Comparison of ENCODE assay signal across 9 mouse cellular contexts in the genomic region with DNA sequence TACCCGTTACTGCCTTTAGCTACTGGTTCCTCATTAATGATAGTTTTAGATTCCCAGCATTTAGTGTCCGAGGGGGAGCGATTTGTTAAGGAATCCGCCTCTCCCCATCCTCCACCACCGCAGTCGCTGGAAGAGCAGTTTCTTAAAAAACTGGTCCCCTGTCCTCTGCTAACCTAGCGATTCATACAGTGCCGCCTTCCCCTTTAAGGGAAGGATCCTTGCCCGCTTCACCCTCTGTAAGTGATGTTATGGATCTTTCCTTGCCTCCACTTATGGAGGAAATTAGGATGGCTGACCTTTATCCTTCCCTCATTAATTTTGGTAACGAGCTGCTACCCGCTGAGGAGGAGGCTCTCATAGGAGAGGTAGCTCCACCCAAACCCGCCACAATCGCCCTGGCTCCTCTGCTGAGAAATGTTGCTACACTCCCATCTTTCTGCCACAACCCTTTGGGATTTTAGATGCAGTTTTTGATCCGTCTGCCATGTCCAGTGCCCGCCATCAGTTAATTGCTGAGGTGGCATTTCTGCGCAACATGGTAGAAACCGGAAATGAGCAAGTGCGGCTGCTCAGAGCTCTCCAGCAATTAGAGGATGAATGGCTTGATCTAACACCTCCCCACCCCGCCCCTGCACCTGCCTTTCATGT. TPM values are rescaled to one million over a fixed set of nuclear protein-coding genes. Genes with fewer than 3 reads are reported as not detected.
DNase-seq lines count a peak whose midpoint lies in the region; ATAC-seq and TF ChIP-seq lines count a peak whose summit lies in the region.
"Had no signal": no experiment of that assay in that cellular context is flagged by ENCODE, and none has a peak within 500 bp of the region (broad histone marks: within the 10 kb centered on the region; RNA-seq: fewer than 3 reads in every experiment).

No protein-coding gene starts in this region.

- no peak for TF ChIP-seq CTCF in cerebellum, adult 2 months (IDR thresholded peaks at IDR 0.05; ENCODE audit: borderline replicate concordance, insufficient read depth, low read depth, low read length)
- no peak for TF ChIP-seq CTCF in hindbrain, postnatal 0 days (IDR thresholded peaks at IDR 0.05; ENCODE audit: low read depth)

- H3K36me3 ChIP-seq in hindbrain, postnatal 0 days (ENCODE audit: insufficient read depth, low read length): no peaks in the 10 kb centered on the region

- no peaks in the 10 kb centered on the region for H3K4me1 ChIP-seq in cerebellum, adult 2 months (ENCODE audit: control insufficient read depth, insufficient read depth, low read length)
- H3K4me1 ChIP-seq in hindbrain, postnatal 0 days (ENCODE audit: insufficient read depth, low read length): no peaks in the 10 kb centered on the region

- WGBS in cerebellum, adult 2 months: 1% methylated on average over 19 of the region's 19 CpGs
- under 1% methylated on average over 19 of the region's 19 CpGs for WGBS in hindbrain, postnatal 0 days

- peak; percentile 97 for ATAC-seq in frontal cortex, adult (ENCODE audit: low TSS enrichment)
- ATAC-seq in hindbrain, postnatal 0 days: peak; percentile 93

- H3K4me3 ChIP-seq in cerebellum, adult 2 months (replicated peaks; ENCODE audit: insufficient read depth, low read depth, low read length): peak overlapping the region; percentile 85
- H3K4me3 ChIP-seq in hindbrain, postnatal 0 days (ENCODE audit: low read length): peak overlapping the region; percentile 57

- H3K27ac ChIP-seq in cerebellum, adult 2 months (ENCODE audit: insufficient read depth, low read length): peak overlapping the region; percentile 91
- H3K27ac ChIP-seq in hindbrain, postnatal 0 days: peak overlapping the region; percentile 97

- H3K4me2 ChIP-seq in hindbrain, postnatal 0 days (ENCODE audit: low read depth, low read length): peak overlapping the region; percentile 86

- H3K9me3 ChIP-seq in hindbrain, postnatal 0 days (ENCODE audit: low read length): no peaks in the 10 kb centered on the region

- TF ChIP-seq POLR2A in cerebellum, adult 2 months (IDR thresholded peaks at IDR 0.05; ENCODE audit: borderline replicate concordance, insufficient read depth, low read length): peak; percentile 70; the same call in 1 of the 2 replicates

- peak overlapping the region; percentile 78 for H3K9ac ChIP-seq in hindbrain, postnatal 0 days (replicated peaks; ENCODE audit: low read length)

- H3K27me3 ChIP-seq in cerebellum, adult 2 months (ENCODE audit: control insufficient read depth, insufficient read depth, low read length): no peaks in the 10 kb centered on the region
- no peaks in the 10 kb centered on the region for H3K27me3 ChIP-seq in hindbrain, postnatal 0 days (ENCODE audit: insufficient read depth, low read length)

- DNase-seq in NIH3T3 (ENCODE audit: low read depth): peak; percentile 47
- peak; percentile 87 to 89 for DNase-seq in cerebellum, adult 2 months
- DNase-seq in hindbrain, postnatal 0 days (ENCODE audit: low spot score): peak; percentile 84
- peak; percentile 75 to 76 for DNase-seq in layer of hippocampus, postnatal 36 days
- DNase-seq in lung, postnatal 10 days: peak; percentile 41
- peak; percentile 26 for DNase-seq in ovary, postnatal 10 days (ENCODE audit: low spot score)
- peak; percentile 70 for DNase-seq in thymus, postnatal 25 days

RNA-seq across cellular contexts. Expression of a gene that starts 10.8 kb away (rescaled TPM):
- not detected in 2 replicates for polyA plus RNA-seq in cerebellum, adult 2 months (2012; rRNA removed)
- total RNA-seq in hindbrain, postnatal 0 days (2014; rRNA removed): not detected in 2 replicates
- not detected in 2 replicates for polyA plus RNA-seq in hindbrain, postnatal 0 days (2015; fragmentation: Nextera tagmentation; extraction: Ambion mirVana)
- not detected for total RNA-seq in layer of hippocampus, postnatal 36 days (2021)
- polyA plus RNA-seq: gonadal fat pad, adult 2 months had no signal

RNA-seq across cellular contexts. Expression of a gene that starts 28.9 kb away (rescaled TPM):
- polyA plus RNA-seq in cerebellum, adult 2 months (2012; rRNA removed): not detected in 2 replicates
- total RNA-seq in hindbrain, postnatal 0 days (2014; rRNA removed): not detected in 2 replicates
- polyA plus RNA-seq in hindbrain, postnatal 0 days (2015; fragmentation: Nextera tagmentation; extraction: Ambion mirVana): not detected in 2 replicates
- total RNA-seq in layer of hippocampus, postnatal 36 days (2021): not detected
- polyA plus RNA-seq: gonadal fat pad, adult 2 months had no signal

RNA-seq across cellular contexts. Expression of a gene that starts 43.1 kb away (rescaled TPM):
- 55.6 and 57.9 TPM in 2 replicates for polyA plus RNA-seq in cerebellum, adult 2 months (2012; rRNA removed)
- 18.5 and 22.9 TPM in 2 replicates for total RNA-seq in hindbrain, postnatal 0 days (2014; rRNA removed)
- 13.0 and 13.3 TPM in 2 replicates for polyA plus RNA-seq in hindbrain, postnatal 0 days (2015; fragmentation: Nextera tagmentation; extraction: Ambion mirVana)
- total RNA-seq in layer of hippocampus, postnatal 36 days (2021): 10 to 100 TPM; 21.2 to 23.7 TPM

RNA-seq across cellular contexts. Expression of a gene that starts 53.1 kb away (rescaled TPM):
- not detected in 2 replicates for polyA plus RNA-seq in cerebellum, adult 2 months (2012; rRNA removed)
- not detected in 2 replicates for total RNA-seq in hindbrain, postnatal 0 days (2014; rRNA removed)
- not detected in 2 replicates for polyA plus RNA-seq in hindbrain, postnatal 0 days (2015; fragmentation: Nextera tagmentation; extraction: Ambion mirVana)
- total RNA-seq in layer of hippocampus, postnatal 36 days (2021): not detected
- polyA plus RNA-seq: gonadal fat pad, adult 2 months had no signal

RNA-seq across cellular contexts. Expression of a gene that starts 57.3 kb away (rescaled TPM):
- 71.2 and 71.8 TPM in 2 replicates for polyA plus RNA-seq in cerebellum, adult 2 months (2012; rRNA removed)
- 29.8 and 54.6 TPM in 2 replicates for total RNA-seq in hindbrain, postnatal 0 days (2014; rRNA removed)
- polyA plus RNA-seq in hindbrain, postnatal 0 days (2015; fragmentation: Nextera tagmentation; extraction: Ambion mirVana): 154 and 160 TPM in 2 replicates
- 10 to 100 TPM; 43.3 to 44.5 TPM for total RNA-seq in layer of hippocampus, postnatal 36 days (2021)

Comparison
In these comparisons a context has a peak if more than half of its experiments do, and no peak if none do; other contexts are left out.
1. Peak in every context shown above with its lines: DNase-seq, ATAC-seq, H3K4me3 ChIP-seq and H3K27ac ChIP-seq.
2. DNase-seq: peak in every context shown above with its lines; median percentile 88 in cerebellum, adult 2 months; 84 in hindbrain, postnatal 0 days; 76 in layer of hippocampus, postnatal 36 days; 70 in thymus, postnatal 25 days; 47 in NIH3T3; 41 in lung, postnatal 10 days; 26 in ovary, postnatal 10 days.